Mouse (Mus musculus) heart, adult 10 weeks (tissue): Measurements from ENCODE around the gene H2-Q1. TPM values are rescaled to one million over a fixed set of nuclear protein-coding genes. Genes with fewer than 3 reads are reported as not detected.

Experiments used
- polyA plus RNA-seq: library from polyadenylated mRNA; stranded (reverse); fragments of 350-450 nt; fragmentation: Illumina TruSeq; extraction: RNeasy Lipid Tissue Mini Kit (QIAGEN cat#74804); gene quantifications from one replicate; pipeline ENCODE4 v1.2.3, GENCODE M21; 2014; ENCODE audit warnings: low read depth, low replicate concordance

H2-Q1 gene
- not detected for polyA plus RNA-seq

DNA sequence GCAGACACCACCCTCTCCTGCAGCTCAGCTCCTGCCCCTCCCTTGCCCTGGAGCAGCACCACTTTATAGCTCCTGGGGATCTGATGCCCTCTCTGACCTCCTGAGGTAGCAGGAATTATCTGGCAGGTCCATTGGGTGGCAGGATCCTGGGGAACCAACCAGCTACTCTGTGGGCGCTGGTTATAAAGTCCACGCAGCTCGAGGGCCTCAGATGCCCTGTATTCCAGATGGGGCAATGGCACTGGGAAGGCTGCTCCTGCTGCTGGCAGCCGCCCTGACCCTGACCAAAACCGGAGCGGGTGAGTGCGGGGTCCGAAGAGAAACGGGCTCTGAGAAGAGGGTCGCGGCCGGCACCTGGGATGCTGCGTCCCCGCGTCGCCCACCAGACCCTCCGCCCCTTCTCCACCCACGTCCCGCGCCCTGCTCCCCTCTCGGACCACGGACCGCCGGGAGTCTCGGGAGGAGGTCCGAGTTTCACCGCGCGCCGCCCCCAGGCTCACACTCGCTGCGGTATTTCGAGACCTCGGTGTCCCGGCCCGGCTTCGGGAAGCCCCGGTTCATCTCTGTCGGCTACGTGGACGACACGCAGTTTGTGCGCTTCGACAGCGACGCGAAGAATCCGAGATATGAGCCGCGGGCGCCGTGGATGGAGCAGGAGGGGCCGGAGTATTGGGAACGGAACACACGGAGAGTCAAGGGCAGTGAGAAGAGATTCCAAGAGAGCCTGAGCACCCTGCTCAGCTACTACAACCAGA lies at the start of gene H2-Q1:
H2-Q1 (plus strand) TSS at position 79 of the 755 bp plus-strand sequence.

DNA sequence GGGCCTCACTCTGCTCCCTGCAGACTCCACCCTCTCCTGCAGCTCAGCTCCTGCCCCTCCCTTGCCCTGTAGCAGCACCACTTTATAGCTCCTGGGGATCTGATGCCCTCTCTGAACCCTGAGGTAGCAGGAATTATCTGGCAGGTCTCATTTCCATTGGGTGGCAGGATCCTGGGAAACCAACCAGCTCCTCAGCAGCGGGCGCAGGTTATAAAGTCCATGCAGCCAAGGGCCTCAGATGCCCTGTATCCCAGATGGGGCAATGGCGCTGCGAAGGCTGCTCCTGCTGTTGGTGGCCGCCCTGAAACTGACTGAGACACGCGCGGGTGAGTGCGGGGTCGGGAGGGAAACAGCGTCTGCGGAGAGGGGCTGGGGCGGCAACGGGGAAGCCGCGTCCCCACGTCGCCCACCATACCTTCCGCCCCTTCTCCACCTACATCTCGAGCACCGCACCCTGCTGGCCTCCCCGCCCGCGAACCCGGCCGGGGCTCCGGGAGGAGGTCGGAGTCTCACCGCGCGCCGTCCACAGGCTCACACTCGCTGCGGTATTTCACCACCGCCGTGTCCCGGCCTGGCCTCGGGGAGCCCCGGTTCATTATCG lies 22.0 kb downstream of the H2-Q1 start, which contains the start of gene H2-Q2:
H2-Q2 (plus strand) TSS at position 172 of the 601 bp plus-strand sequence.

Other genes starting within 250 kb of the H2-Q1 start
- not detected for gene Ly6g6e, start 243.5 kb upstream of the H2-Q1 start, polyA plus RNA-seq
- gene Ly6g6d, start 242.3 kb upstream of the H2-Q1 start, polyA plus RNA-seq = not detected
- gene Ly6g6f, start 234.8 kb upstream of the H2-Q1 start, polyA plus RNA-seq = not detected
- 72.3 TPM for gene Abhd16a, start 231.1 kb upstream of the H2-Q1 start, polyA plus RNA-seq
- not detected for gene Ly6g5c, start 212.1 kb upstream of the H2-Q1 start, polyA plus RNA-seq
- 0.39 TPM for gene Ly6g5b, start 205.0 kb upstream of the H2-Q1 start, polyA plus RNA-seq
- 17.0 TPM for gene Gpank1, start 198.9 kb upstream of the H2-Q1 start, polyA plus RNA-seq
- gene Csnk2b, start 198.4 kb upstream of the H2-Q1 start, polyA plus RNA-seq = 145 TPM
- 22.9 TPM for gene D17H6S53E, start 194.0 kb upstream of the H2-Q1 start, polyA plus RNA-seq
- not detected for gene Apom, start 188.4 kb upstream of the H2-Q1 start, polyA plus RNA-seq
- 122 TPM for gene Bag6, start 185.2 kb upstream of the H2-Q1 start, polyA plus RNA-seq
- 139 TPM for gene Prrc2a, start 155.5 kb upstream of the H2-Q1 start, polyA plus RNA-seq
- 6.0 TPM for gene Aif1, start 144.3 kb upstream of the H2-Q1 start, polyA plus RNA-seq
- 4.1 TPM for gene Lst1, start 132.0 kb upstream of the H2-Q1 start, polyA plus RNA-seq
- 0.68 TPM for gene Ltb, start 126.0 kb upstream of the H2-Q1 start, polyA plus RNA-seq
- gene Tnf, start 118.4 kb upstream of the H2-Q1 start, polyA plus RNA-seq = 0.29 TPM
- gene Lta, start 115.1 kb upstream of the H2-Q1 start, polyA plus RNA-seq = not detected
- 1.8 TPM for gene Gm16181, start 99.6 kb upstream of the H2-Q1 start, polyA plus RNA-seq
- 4.9 TPM for gene Atp6v1g2, start 86.7 kb upstream of the H2-Q1 start, polyA plus RNA-seq
- gene Nfkbil1, start 84.6 kb upstream of the H2-Q1 start, polyA plus RNA-seq = 6.4 TPM
- 112 TPM for gene Ddx39b, start 78.7 kb upstream of the H2-Q1 start, polyA plus RNA-seq
- 162 TPM for gene H2-D1, start 57.7 kb upstream of the H2-Q1 start, polyA plus RNA-seq
- 0.50 TPM for gene H2-Q2, start 21.8 kb downstream of the H2-Q1 start, polyA plus RNA-seq
- 29.8 TPM for gene H2-Q4, start 59.2 kb downstream of the H2-Q1 start, polyA plus RNA-seq
- gene H2-Q6, start 104.4 kb downstream of the H2-Q1 start, polyA plus RNA-seq = 6.8 TPM
- gene H2-Q7, start 118.8 kb downstream of the H2-Q1 start, polyA plus RNA-seq = 9.3 TPM
- gene H2-Q10, start 149.7 kb downstream of the H2-Q1 start, polyA plus RNA-seq = 1.7 TPM
- not detected for gene Pou5f1, start 185.6 kb downstream of the H2-Q1 start, polyA plus RNA-seq
- 2.4 TPM for gene Tcf19, start 196.4 kb downstream of the H2-Q1 start, polyA plus RNA-seq
- 3.0 TPM for gene Cchcr1, start 196.7 kb downstream of the H2-Q1 start, polyA plus RNA-seq
- gene Psors1c2, start 212.8 kb downstream of the H2-Q1 start, polyA plus RNA-seq = 0.60 TPM
- 0.47 TPM for gene Cdsn, start 231.7 kb downstream of the H2-Q1 start, polyA plus RNA-seq
- not detected for gene 2300002M23Rik, start 247.0 kb downstream of the H2-Q1 start, polyA plus RNA-seq